Mouse (Mus musculus) liver, embryonic 14.5 days (tissue): ENCODE measurements at regions not wholly inside any gene's neighbourhood (a gene's known extent, or its start where the extent isn't known, plus 50 kb on each side); places are given as distances from the start of the nearest gene placed in this dataset.

Experiments used
- ATAC-seq: fragments of 200-750 bp; cut with Nextera tagmentation; 2 replicates; pipeline ENCODE4 v1.8.0; 2017; ENCODE audit warnings: moderate number of reproducible peaks, mild to moderate bottlenecking, moderate library complexity; ENCODE audit not compliant: insufficient read depth
- DNase-seq, 3 experiments: peaks; one replicate each; pipeline ENCODE4 v3.0.0-alpha.2; 2012 to 2013; ENCODE audit warnings: low read depth in 3 of 3, low spot score in 3 of 3
- H3K27ac ChIP-seq: fragments of 300-500 bp; sonication (generic); 2 replicates; pipeline ENCODE4 v1.5.1; 2014; ENCODE audit warnings: moderate library complexity, mild to moderate bottlenecking, control low read depth, inconsistent platforms
- H3K27me3 ChIP-seq: fragments of 300-500 bp; sonication (generic); 2 replicates; pipeline ENCODE4 v1.6.1; 2014; ENCODE audit warnings: mild to moderate bottlenecking, low read length, moderate library complexity; ENCODE audit not compliant: control insufficient read depth, insufficient read depth
- H3K36me3 ChIP-seq: fragments of 300-500 bp; sonication (generic); replicated peaks from 2 replicates; pipeline ENCODE4 v1.6.1; 2014; ENCODE audit warnings: low read depth; ENCODE audit not compliant: control insufficient read depth, insufficient read depth
- H3K4me1 ChIP-seq, 2 experiments: fragments of 200-500 bp in 1 of 2; fragments of 300-500 bp in 1 of 2; sonication (generic) in 1 of 2; replicated peaks; 2 replicates each; pipeline ENCODE4 v1.6.1; 2012 to 2014; ENCODE audit warnings: antibody characterized with exemption in 1 of 2, inconsistent platforms in 1 of 2, low read length in 1 of 2; ENCODE audit not compliant: control insufficient read depth in 2 of 2, insufficient read depth in 2 of 2
- H3K4me2 ChIP-seq: fragments of 300-500 bp; sonication (generic); 2 replicates; pipeline ENCODE4 v1.6.1; 2014; ENCODE audit warnings: low read depth, mild to moderate bottlenecking, control low read depth, moderate library complexity
- H3K4me3 ChIP-seq, 2 experiments: fragments of 200-500 bp in 1 of 2; fragments of 300-500 bp in 1 of 2; sonication (generic) in 1 of 2; 2 replicates each; pipeline ENCODE4 v1.5.1; 2012 to 2014; ENCODE audit warnings: low read depth in 2 of 2, low read length in 2 of 2, mild to moderate bottlenecking in 2 of 2, control low read depth in 1 of 2, inconsistent platforms in 1 of 2, moderate library complexity in 1 of 2; ENCODE audit not compliant: insufficient read depth in 1 of 2
- H3K9ac ChIP-seq: fragments of 300-500 bp; sonication (generic); replicated peaks from 2 replicates; pipeline ENCODE4 v1.6.1; 2014; ENCODE audit warnings: mild to moderate bottlenecking, control low read depth, moderate library complexity
- H3K9me3 ChIP-seq: fragments of 300-500 bp; sonication (generic); 2 replicates; pipeline ENCODE4 v1.6.1; 2016; ENCODE audit warnings: low read length, mixed read lengths; ENCODE audit not compliant: control insufficient read depth
- CTCF ChIP-seq: IDR thresholded peaks from 2 replicates; pipeline ENCODE4 v1.5.1; 2016; ENCODE audit warnings: antibody characterized with exemption, low read depth, control low read depth
- EP300 ChIP-seq: IDR thresholded peaks from 2 replicates; pipeline ENCODE4 v1.6.1; 2016; ENCODE audit warnings: antibody characterized with exemption, low read depth
- WGBS: fragments of 180-500 bp; shearing (Covaris S2); extraction: QIAGEN DNeasy Blood & Tissue Kit; methylation state at CpG from one replicate; pipeline ENCODE4 v1.1.7; 2014; ENCODE audit not compliant: insufficient replicate concordance; 5-methylcytosine and 5-hydroxymethylcytosine counted together

- WGBS = 69% methylated on average over 12 of the region's 12 CpGs
- no peaks in the 10 kb centered on the region for H3K27me3 ChIP-seq
- TF ChIP-seq CTCF (no peak), EP300 (no peak)
- H3K4me2 ChIP-seq = no peak overlapping the region
- H3K4me1 ChIP-seq = no peaks in the 10 kb centered on the region
- H3K9me3 ChIP-seq = no peaks in the 10 kb centered on the region
- no peak for ATAC-seq
- H3K9ac ChIP-seq = no peak overlapping the region
- no peak overlapping the region for H3K27ac ChIP-seq
- no peak for DNase-seq
- no peak overlapping the region for H3K4me3 ChIP-seq
- H3K36me3 ChIP-seq = no peaks in the 10 kb centered on the region
These were observed 366.8 kb downstream of the Vrk1 start for GRCm38 (mm10) chr12:106376783-106377182.

GRCm38 (mm10) chr12:106377281-106377680 is 367.3 kb downstream of the Vrk1 start:
- Histone ChIP-seq H3K27ac (no peak overlapping the region), H3K9ac (no peak overlapping the region), H3K27me3 (no peaks in the 10 kb centered on the region), H3K4me1 (no peaks in the 10 kb centered on the region), H3K9me3 (no peaks in the 10 kb centered on the region), H3K4me2 (no peak overlapping the region), H3K36me3 (no peaks in the 10 kb centered on the region), H3K4me3 (no peak overlapping the region)
- no peak for TF ChIP-seq CTCF
- no peak for TF ChIP-seq EP300
- 82% methylated on average over 1 of the region's 1 CpGs for WGBS
- DNase-seq = no peak
- no peak for ATAC-seq

- no peak overlapping the region for H3K27ac ChIP-seq
- H3K36me3 ChIP-seq = no peaks in the 10 kb centered on the region
- no peak for DNase-seq
- H3K4me1 ChIP-seq = no peaks in the 10 kb centered on the region
- no peak overlapping the region for H3K4me2 ChIP-seq
- H3K9me3 ChIP-seq = no peaks in the 10 kb centered on the region
- WGBS = 60% methylated on average over 5 of the region's 5 CpGs
- no peak overlapping the region for H3K9ac ChIP-seq
- ATAC-seq = no peak
- TF ChIP-seq CTCF (no peak), EP300 (no peak)
- H3K4me3 ChIP-seq = no peak overlapping the region
- H3K27me3 ChIP-seq = no peaks in the 10 kb centered on the region
These were observed 367.7 kb downstream of the Vrk1 start for GRCm38 (mm10) chr12:106377761-106378160.

GRCm38 (mm10) chr12:106378303-106379075 is 368.5 kb downstream of the Vrk1 start:
- DNase-seq (no peak), ATAC-seq (no peak)
- Histone ChIP-seq H3K27me3 (no peaks in the 10 kb centered on the region), H3K9me3 (no peaks in the 10 kb centered on the region), H3K4me2 (peak overlapping the region; percentile 40), H3K4me1 (no peaks in the 10 kb centered on the region), H3K36me3 (no peaks in the 10 kb centered on the region), H3K27ac (no peak overlapping the region), H3K4me3 (no peak overlapping the region), H3K9ac (no peak overlapping the region)
- TF ChIP-seq EP300 = no peak
- no peak for TF ChIP-seq CTCF
- 24% methylated on average over 19 of the region's 19 CpGs for WGBS

GRCm38 (mm10) chr12:106379151-106379594 is 369.1 kb downstream of the Vrk1 start:
- no peaks in the 10 kb centered on the region for H3K4me1 ChIP-seq
- no peak overlapping the region for H3K27ac ChIP-seq
- 4% methylated on average over 14 of the region's 14 CpGs for WGBS
- ATAC-seq (no peak), DNase-seq (no peak)
- peak overlapping the region; percentile 40 for H3K4me2 ChIP-seq
- no peak for TF ChIP-seq EP300
- TF ChIP-seq CTCF = peak; percentile 57
- no peaks in the 10 kb centered on the region for H3K27me3 ChIP-seq
- H3K36me3 ChIP-seq = no peaks in the 10 kb centered on the region
- H3K9me3 ChIP-seq = no peaks in the 10 kb centered on the region
- H3K4me3 ChIP-seq = no peak overlapping the region
- H3K9ac ChIP-seq = no peak overlapping the region
